Mouse (Mus musculus) forebrain, embryonic 16.5 days (tissue): ENCODE measurements at regions not wholly inside any gene's neighbourhood (a gene's known extent, or its start where the extent isn't known, plus 50 kb on each side); places are given as distances from the start of the nearest gene placed in this dataset.
"Not testable (repeated sequence)": the region's sequence is repeated elsewhere in the genome, so short reads cannot be mapped to it uniquely, and the experiment has no call there.

ENCODE experiments used
- ATAC-seq: fragments of 200-750 bp; cut with Nextera tagmentation; 2 replicates; pipeline ENCODE4 v1.8.0; 2017; ENCODE audit warnings: mild to moderate bottlenecking, moderate library complexity
- H3K27ac ChIP-seq: fragments of 300-500 bp; sonication (generic); 2 replicates; pipeline ENCODE4 v1.5.1; 2014; ENCODE audit warnings: low read length, control low read depth
- H3K27me3 ChIP-seq: fragments of 300-500 bp; sonication (generic); replicated peaks from 2 replicates; pipeline ENCODE4 v1.6.1; 2014; ENCODE audit warnings: low read length; ENCODE audit not compliant: control insufficient read depth, insufficient read depth
- H3K36me3 ChIP-seq: fragments of 300-500 bp; sonication (generic); 2 replicates; pipeline ENCODE4 v1.6.1; 2014; ENCODE audit not compliant: control insufficient read depth, insufficient read depth
- H3K4me1 ChIP-seq: fragments of 300-500 bp; sonication (generic); replicated peaks from 2 replicates; pipeline ENCODE4 v1.6.1; 2014; ENCODE audit warnings: low read length; ENCODE audit not compliant: control insufficient read depth, insufficient read depth
- H3K4me2 ChIP-seq: fragments of 300-500 bp; sonication (generic); 2 replicates; pipeline ENCODE4 v1.6.1; 2014; ENCODE audit warnings: mild to moderate bottlenecking, low read length, control low read depth
- H3K4me3 ChIP-seq: fragments of 300-500 bp; sonication (generic); replicated peaks from 2 replicates; pipeline ENCODE4 v1.5.1; 2014; ENCODE audit warnings: mild to moderate bottlenecking, low read length, control low read depth
- H3K9ac ChIP-seq: fragments of 300-500 bp; sonication (generic); replicated peaks from 2 replicates; pipeline ENCODE4 v1.6.1; 2014; ENCODE audit warnings: low read depth, low read length, control low read depth
- H3K9me3 ChIP-seq: fragments of 300-500 bp; sonication (generic); 2 replicates; pipeline ENCODE4 v1.6.1; 2016; ENCODE audit warnings: low read length; ENCODE audit not compliant: control insufficient read depth
- WGBS: fragments of 180-500 bp; shearing (Covaris S2); extraction: QIAGEN DNeasy Blood & Tissue Kit; methylation state at CpG from one replicate; pipeline ENCODE4 v1.1.7; 2014; 5-methylcytosine and 5-hydroxymethylcytosine counted together

DNA sequence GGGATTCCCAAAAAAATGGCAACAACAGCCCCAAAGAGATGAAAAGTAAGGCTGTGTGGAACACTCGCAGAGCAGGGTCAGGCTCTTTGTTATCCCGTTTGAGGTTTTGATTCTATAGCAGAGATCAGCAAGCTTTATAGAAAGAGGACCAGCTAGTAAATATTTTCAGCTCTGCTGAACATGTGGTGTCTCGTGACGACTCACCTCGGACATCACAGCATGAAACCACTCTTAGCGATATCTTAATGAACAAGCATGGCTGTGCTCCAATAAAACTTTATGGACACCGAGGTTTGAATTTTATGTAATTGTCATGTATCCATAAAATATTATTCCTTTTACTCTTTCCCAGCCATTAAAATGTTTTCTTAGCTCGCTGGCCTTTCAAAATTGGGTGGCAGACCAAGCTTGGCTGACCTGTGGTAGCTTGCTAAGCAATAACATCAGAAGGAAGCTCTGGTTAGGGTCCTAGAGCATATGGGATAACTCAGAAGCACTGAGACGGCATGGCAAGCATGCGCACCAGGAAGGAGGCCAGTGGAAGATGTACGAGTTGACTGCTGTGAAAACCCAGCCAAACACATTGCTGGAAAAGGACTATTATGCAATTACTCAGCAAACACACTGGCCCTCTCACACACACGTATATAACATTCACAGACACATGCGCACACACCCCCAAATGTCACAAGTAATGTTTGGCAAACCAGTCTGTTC lies 81.4 kb upstream of the Gm12728 start:
- Histone ChIP-seq H3K36me3 (no peaks in the 10 kb centered on the region), H3K4me2 (no peak overlapping the region), H3K9me3 (no peaks in the 10 kb centered on the region), H3K27me3 (no peaks in the 10 kb centered on the region), H3K4me3 (no peak overlapping the region), H3K27ac (no peak overlapping the region), H3K4me1 (no peaks in the 10 kb centered on the region), H3K9ac (no peak overlapping the region)
- no peak for ATAC-seq
- 71% methylated on average over 13 of the region's 13 CpGs for WGBS

DNA sequence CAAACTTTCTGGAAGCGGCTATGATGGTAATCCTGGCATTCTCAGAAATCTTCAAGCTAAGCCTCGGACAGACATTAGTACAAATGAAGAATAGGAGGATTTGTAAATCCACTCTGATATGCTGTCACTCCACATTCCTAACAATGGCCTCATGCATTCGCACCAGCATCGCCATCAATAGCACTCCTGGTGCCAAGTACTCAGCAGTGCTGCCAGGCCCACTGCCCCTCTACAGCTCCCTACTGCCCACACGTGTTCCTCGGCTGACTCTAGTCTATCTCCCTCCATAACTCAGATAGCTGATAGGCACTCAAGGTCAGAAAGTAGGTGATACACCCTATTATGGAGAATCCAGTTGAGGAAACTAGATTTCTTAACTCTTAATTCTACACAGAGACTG lies 75.7 kb upstream of the Gm12728 start:
- H3K27ac ChIP-seq, result no peak overlapping the region
- H3K36me3 ChIP-seq, result no peaks in the 10 kb centered on the region
- no peaks in the 10 kb centered on the region for H3K27me3 ChIP-seq
- no peak overlapping the region for H3K4me2 ChIP-seq
- H3K9me3 ChIP-seq, result no peaks in the 10 kb centered on the region
- H3K4me3 ChIP-seq, result no peak overlapping the region
- H3K4me1 ChIP-seq, result no peaks in the 10 kb centered on the region
- no peak for ATAC-seq
- WGBS, result 86% methylated on average over 6 of the region's 6 CpGs
- no peak overlapping the region for H3K9ac ChIP-seq

- Histone ChIP-seq H3K27me3 (no peaks in the 10 kb centered on the region), H3K27ac (no peak overlapping the region), H3K4me1 (no peaks in the 10 kb centered on the region), H3K4me2 (no peak overlapping the region), H3K9me3 (no peaks in the 10 kb centered on the region), H3K9ac (no peak overlapping the region), H3K36me3 (no peaks in the 10 kb centered on the region), H3K4me3 (no peak overlapping the region)
- no peak; the same call in 1 of the 2 replicates for ATAC-seq
- WGBS, result 58% methylated on average over 5 of the region's 5 CpGs
Observed at GRCm38 (mm10) chr4:105718080-105718479, 71.6 kb upstream of the Gm12728 start.

GRCm38 (mm10) chr4:105728696-105729095 lies 61.0 kb upstream of the Gm12728 start:
- no peak overlapping the region for H3K9ac ChIP-seq
- H3K27ac ChIP-seq, result no peak overlapping the region
- no peak overlapping the region for H3K4me2 ChIP-seq
- no peaks in the 10 kb centered on the region for H3K27me3 ChIP-seq
- no peaks in the 10 kb centered on the region for H3K4me1 ChIP-seq
- no peak for ATAC-seq
- no peak overlapping the region for H3K4me3 ChIP-seq
- no peaks in the 10 kb centered on the region for H3K9me3 ChIP-seq
- H3K36me3 ChIP-seq, result no peaks in the 10 kb centered on the region
- WGBS, result 94% methylated on average over 3 of the region's 3 CpGs

GRCm38 (mm10) chr4:105730900-105731299 lies 58.8 kb upstream of the Gm12728 start:
- 66% methylated on average over 2 of the region's 2 CpGs for WGBS

GRCm38 (mm10) chr4:105735116-105735515 lies 54.6 kb upstream of the Gm12728 start:
- H3K36me3 ChIP-seq, H3K9me3 ChIP-seq, H3K4me3 ChIP-seq, ATAC-seq, H3K27me3 ChIP-seq, H3K4me1 ChIP-seq, H3K27ac ChIP-seq, H3K4me2 ChIP-seq, H3K9ac ChIP-seq: not testable (repeated sequence)
- 88% methylated on average over 6 of the region's 9 CpGs for WGBS

More at GRCm38 (mm10) chr4:105730900-105731299, 58.8 kb upstream of the Gm12728 start:
- Histone ChIP-seq H3K4me2 (no peak overlapping the region), H3K9me3 (no peaks in the 10 kb centered on the region), H3K4me1 (no peaks in the 10 kb centered on the region), H3K36me3 (no peaks in the 10 kb centered on the region), H3K27me3 (no peaks in the 10 kb centered on the region), H3K4me3 (no peak overlapping the region), H3K9ac (no peak overlapping the region), H3K27ac (no peak overlapping the region)
- ATAC-seq, result no peak
